Mouse (Mus musculus) A20 (cell line): ENCODE measurements around the gene Dbf4.

ENCODE experiments used
- DNase-seq: peaks from one replicate; pipeline ENCODE4 v3.0.0-alpha.2; 2011; ENCODE audit warnings: low read depth, low spot score

Dbf4 gene

GRCm38 (mm10) chr5:8366771-8367613 lies 55.5 kb downstream of the Dbf4 start:
- no peak for DNase-seq

DNA sequence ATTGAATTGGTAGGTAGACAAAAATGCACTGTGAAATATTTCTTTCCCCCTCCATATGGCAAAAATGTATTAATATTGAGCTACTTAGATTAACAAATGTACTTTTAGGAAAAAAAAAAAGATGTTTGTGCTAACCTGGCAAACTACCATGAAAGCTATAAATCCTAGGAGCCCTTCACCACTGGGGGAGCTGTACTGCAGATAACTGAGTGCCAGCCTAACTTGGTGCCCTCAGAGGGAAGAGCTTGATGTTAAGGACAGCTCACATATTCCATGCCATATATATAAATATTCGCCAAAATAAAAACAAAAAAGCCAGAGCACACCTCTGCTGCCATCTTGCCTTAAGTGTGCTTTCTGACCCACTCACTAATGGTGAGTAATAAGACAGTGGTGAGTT lies 60.2 kb downstream of the Dbf4 start:
- DNase-seq, result no peak

DNA sequence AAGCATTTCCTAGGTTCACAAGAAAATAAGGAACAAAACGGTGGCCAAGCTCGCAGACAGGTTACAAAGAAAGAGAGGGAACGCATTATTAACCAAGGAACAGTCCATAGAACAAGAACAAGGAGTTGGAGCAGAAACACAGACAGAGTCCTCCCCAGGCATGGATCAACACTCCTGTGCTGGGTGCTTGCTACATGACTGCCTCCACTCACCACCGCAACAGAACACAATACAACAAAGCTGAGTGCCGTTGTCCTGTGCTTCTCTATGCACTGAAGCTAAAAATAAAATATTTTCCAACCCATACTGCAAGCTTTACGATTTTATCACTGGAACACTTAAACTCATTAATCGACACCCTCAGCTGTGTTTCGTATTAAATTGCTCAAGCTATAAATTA lies 64.8 kb downstream of the Dbf4 start:
- no peak for DNase-seq

- DNase-seq, result no peak
Measured at GRCm38 (mm10) chr5:8356885-8357651, 65.4 kb downstream of the Dbf4 start.

GRCm38 (mm10) chr5:8356326-8356725 lies 66.2 kb downstream of the Dbf4 start:
- no peak for DNase-seq

DNA sequence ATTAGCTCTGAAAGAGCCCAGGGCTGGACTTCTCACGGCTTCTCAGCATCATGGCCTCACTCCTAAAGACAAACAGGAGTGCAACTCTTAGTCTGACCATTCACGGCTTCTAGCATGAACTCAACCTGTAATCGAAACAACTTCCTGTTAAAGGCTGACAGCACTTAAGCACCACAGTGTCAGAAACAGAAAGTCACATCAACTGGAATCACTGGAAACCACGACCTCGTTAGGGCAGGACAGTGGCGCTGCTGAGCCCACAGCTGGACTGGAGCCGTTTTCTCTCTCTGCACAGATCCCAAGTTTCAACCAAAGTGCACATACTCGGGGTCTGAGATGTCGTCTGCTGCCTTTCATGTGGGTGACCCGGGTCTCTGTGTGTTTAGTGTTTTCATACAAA lies 73.0 kb downstream of the Dbf4 start:
- no peak for DNase-seq
